Mouse (Mus musculus) adrenal gland, adult 8-10 months (tissue): Measurements from ENCODE around the gene Tulp2. TPM values are rescaled to one million over a fixed set of nuclear protein-coding genes. Genes with fewer than 3 reads are reported as not detected.
"Not testable (repeated sequence)": the region's sequence is repeated elsewhere in the genome, so short reads cannot be mapped to it uniquely, and the experiment has no call there.

Experiments
- DNase-seq: peaks from one replicate; pipeline ENCODE4 v3.0.0; 2022
- total RNA-seq, 4 experiments: library from RNA; stranded (reverse); gene quantifications; 2 replicates each; pipeline ENCODE4 v1.2.4; 2022

Gene Tulp2
- total RNA-seq, 4 experiments from 2014 or later, result 0.20 to 2.5 (median 0.94) TPM

DNA sequence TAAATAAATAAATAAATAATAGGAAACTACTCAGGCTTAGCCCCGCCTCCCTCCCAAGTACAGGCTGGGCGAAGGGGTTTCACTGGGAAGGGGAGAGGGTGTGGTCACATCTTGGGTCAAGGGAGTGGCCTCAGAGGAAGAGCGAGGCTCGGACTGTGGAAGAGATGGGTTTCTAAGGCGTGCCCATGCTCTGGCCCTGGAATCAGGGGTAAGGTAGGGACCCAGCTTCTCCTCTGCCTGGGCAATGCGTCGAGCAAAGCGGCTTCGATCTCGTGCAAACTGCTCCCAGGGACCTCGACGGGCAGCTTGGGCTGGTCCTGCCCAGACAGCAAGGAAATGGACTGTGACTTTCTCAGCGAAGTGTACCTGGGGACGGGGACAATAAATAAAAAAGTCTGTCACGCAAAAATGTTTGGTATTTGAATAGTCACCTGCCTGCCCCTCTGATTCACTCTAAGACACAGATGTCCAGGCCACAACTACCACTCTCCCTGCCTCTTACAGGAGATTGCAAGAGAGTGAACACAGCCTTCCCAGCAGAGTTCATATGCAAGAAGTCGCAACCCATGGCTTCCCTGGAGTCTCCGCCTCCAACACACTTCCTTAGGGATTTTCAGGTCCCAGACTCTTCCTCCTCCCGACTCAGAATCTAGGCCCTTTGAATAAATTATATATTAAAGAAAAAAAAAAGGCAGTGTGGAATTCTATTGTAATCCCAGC, 41.4 kb downstream of the Tulp2 start:
- DNase-seq, result no peak

- DNase-seq, result no peak
These were observed 42.0 kb downstream of the Tulp2 start for GRCm38 (mm10) chr7:45523678-45524170.

DNA sequence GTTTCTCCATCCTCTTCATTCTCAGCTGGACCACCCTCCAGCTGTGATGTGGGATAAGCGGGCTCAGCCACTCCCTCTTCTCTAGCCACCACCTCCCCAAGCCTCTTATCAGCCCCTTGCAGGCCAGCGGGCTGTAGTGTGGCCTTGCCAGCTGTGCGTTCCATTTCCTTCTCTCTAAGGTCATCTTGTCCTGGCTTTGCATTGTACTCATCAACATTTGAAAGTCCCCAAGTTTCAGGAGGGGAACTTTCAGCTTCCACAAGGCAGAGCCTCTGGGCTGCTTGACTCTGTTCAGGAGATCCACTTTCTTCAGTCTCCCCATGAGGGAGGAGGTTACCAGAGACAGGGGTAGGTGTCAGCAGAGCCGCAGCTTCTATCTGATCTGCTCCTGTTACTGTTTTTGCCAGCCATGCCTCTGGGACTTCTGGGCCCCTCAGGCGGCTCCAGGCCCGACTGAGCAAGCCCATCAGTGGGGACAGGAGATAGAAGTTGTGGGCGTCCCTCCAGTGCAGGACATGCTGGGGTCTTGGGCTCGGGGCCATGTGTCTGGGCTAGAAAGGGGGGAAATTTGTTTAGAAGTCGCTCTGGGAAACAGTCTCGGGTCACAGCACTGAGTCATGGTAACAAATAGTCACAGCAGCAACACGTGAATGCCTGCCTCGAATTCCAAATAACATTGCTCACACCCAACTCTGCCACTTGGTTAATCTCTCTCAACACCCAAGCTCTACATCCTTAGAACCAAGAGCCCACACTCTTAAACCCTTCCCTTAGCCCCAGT, 43.4 kb downstream of the Tulp2 start:
- DNase-seq, result peak; percentile 56

DNA sequence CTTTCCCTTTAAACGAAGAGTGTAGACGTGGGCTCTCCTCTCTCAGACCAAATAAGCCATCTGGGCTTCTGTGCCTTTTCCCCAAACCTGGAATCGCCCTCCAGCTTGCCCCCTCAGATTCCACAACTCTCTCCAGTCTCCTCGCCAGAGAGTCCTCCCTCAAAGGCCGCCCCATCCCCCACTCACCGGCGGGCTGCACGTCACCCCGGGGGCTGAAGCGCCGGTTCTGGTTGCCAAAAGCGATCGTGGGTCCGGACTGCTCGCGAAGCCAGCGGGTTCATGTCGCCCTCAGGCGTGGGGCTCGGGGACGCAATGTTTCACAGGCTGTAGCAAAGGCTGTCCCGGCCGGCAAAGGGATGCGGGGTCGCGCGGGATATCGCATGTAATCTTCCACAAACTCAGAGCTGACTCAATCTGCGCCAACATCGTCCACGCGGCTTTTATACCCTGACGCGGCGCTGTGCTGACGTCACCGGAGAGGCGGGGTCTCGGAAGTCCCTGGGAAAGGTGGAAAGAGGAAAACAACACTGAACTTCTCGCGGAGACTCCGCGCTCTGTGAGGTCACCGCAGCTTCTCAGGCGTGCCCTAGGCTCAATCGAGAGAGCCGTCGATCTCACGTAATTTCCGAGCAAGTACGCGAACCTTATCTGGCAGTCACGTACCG, 44.3 kb downstream of the Tulp2 start, which contains the start of the genes Ppp1r15a and Plekha4:
Gene Ppp1r15a, minus strand, starts transcription at position 460 of the 665 bp plus-strand sequence.
Gene Plekha4, plus strand, starts transcription at position 522 of the 665 bp plus-strand sequence.
- peak; percentile 93 for DNase-seq

- DNase-seq, result no peak
These were observed 44.9 kb downstream of the Tulp2 start for GRCm38 (mm10) chr7:45526474-45527120.

DNA sequence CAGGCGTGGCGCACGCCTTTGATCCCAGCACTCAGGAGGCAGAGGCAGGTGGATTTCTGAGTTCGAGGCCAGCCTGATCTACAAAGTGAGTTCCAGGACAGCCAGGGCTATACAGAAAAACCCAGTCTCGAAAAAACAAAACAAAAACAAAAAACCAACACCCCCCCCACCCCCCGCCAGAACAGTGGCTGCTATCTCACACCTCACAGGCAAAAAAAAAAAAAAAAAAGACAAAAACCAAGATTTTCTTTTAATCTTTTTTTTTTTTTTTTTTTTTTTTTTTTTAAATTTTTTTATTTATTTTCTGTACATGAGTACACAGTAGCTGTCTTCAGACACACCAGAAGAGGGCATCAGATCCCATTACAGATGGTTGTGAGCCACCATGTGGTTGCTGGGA, 45.5 kb downstream of the Tulp2 start:
- not testable (repeated sequence) for DNase-seq

DNA sequence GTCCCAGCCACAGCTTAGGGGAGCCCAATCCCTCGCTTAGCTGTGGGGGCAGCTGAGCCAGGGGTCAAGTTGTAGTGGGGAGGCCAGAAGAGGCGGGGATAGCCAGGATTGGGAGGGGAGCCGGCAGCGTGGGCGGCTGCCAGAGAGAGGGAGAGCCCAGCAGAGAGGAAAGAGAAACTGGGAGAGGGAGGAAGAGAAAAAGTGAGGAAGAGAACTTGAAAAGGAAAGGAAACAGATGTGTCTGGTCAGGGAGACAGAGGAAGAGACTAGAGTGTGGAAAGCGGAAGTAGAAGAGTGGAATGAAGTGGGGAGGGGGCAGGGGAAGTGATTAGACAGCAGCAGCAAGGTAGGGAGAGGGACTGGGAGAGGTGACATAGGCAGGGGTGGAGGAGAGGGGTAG, 47.8 kb downstream of the Tulp2 start:
- DNase-seq, result no peak

- no peak for DNase-seq
These were observed 49.0 kb downstream of the Tulp2 start for GRCm38 (mm10) chr7:45530643-45531042.

DNA sequence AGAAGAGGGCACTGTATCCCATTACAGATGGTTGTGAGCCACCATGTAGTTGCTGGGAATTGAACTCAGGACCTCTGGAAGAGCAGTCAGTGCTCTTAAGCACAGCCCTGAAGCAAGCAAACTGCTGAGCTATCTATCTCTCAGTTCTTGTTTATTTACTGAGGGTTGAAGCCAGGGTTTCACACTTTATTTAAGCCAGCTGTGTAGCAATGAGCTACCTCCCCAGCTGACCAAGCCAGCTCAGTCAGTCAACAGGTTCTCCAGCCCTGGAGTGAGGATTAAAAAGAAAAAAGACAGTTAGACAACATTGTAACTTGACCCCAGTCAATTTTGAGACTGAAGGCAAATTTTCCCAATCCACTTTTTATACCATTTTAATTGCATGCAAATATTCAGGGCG, 54.0 kb downstream of the Tulp2 start:
- no peak for DNase-seq

DNA sequence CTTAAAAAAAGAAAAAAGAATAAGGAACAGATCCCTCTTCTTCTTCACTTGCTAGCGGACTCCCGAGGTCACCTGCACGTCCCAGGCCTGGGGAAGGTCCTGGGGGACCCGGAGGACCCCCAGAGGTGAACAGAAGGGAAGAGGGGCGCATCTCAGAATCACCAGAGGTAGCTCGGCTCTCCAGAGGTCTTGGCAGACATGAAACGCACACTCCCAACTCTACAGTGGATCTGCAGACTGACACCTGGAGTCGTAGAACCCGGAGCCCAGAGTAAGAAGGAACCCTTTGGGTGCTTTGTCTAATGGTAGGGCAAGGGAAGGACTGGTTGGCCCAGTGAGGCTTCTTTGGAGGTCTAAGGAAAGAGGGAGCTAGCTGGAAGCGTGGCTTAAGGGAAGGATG, 55.9 kb downstream of the Tulp2 start:
- no peak for DNase-seq

DNA sequence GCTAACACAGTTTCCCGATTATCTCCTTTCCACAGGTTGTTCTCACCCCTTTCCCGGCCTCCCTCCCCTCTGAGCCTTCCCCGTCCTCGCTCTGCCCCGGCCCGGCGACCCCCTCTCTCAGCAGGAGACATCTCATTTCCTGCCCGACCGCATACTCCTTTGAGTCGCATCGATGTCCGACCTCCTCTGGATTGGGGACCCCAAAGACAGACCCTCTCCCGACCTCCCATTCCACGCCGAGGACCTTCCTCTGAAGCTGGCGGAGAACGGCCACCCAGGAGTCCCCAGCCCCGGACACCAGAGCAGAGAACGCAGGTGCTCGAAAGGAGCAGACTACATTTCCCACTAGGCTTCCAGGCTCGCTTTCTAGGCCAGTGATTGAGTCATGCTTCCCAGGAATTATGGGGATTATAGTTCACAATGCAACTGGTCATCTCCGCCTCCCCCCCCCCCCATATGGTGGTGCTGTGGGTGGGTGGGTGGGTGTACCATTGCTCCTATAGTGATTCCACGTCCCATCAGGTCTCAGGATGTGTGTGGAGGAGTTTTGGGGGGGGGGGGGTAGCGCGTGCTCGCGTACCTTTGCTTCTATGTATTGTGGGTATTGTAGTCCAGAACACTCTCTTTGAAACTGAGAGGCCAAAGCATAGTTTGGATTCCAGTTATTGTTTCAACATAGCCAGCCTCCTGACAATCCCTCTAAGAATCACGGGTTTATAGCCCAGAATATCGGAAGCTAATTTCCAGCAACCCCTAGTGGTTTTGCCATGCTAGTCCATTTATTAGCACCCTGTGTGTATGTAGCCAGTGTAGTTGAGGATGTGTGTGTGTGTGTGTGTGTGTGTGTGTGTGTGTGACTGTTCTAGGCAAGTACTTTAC, 56.7 kb downstream of the Tulp2 start:
- no peak for DNase-seq

DNA sequence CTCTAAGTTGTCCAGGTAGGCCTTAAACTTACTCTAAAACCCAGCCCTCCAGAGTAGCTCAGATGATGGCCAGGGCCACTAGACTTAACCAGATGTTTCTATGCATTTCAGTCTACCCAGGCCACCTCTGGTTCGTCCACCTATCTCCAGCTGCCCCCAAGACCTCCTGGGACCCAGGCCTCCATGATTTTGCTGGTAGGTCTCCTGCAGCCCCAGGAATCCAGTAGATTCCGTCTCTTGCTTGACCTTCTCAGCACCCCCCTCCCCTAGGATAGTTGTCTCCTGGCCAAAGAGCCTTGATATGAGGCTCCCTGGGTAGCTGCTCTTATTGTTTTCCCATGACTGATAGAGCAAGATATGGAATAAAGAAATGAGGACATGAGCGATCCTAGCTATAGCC, 57.4 kb downstream of the Tulp2 start:
- DNase-seq, result no peak

DNA sequence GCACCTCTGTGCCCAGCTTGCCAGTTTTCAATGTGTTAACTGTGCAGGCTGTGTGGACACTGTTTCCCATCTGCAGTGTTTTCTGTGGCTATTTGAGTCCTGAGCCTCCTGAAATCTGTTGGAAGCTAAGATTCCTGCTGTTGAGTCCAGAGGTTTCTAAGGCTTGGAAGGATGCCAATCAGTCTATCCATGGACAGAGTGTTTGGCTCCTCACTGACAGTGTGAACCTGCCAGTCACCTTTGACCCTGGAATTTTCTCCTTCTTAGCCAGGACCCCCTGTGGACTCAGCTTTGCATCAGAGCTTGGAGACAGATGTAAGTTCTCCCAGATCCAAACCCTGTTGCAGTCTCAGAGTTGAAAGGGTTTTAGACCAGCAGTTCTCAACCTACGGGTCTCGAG, 58.5 kb downstream of the Tulp2 start:
- no peak for DNase-seq

- no peak for DNase-seq
These were observed 62.8 kb downstream of the Tulp2 start for GRCm38 (mm10) chr7:45544525-45544924.

DNA sequence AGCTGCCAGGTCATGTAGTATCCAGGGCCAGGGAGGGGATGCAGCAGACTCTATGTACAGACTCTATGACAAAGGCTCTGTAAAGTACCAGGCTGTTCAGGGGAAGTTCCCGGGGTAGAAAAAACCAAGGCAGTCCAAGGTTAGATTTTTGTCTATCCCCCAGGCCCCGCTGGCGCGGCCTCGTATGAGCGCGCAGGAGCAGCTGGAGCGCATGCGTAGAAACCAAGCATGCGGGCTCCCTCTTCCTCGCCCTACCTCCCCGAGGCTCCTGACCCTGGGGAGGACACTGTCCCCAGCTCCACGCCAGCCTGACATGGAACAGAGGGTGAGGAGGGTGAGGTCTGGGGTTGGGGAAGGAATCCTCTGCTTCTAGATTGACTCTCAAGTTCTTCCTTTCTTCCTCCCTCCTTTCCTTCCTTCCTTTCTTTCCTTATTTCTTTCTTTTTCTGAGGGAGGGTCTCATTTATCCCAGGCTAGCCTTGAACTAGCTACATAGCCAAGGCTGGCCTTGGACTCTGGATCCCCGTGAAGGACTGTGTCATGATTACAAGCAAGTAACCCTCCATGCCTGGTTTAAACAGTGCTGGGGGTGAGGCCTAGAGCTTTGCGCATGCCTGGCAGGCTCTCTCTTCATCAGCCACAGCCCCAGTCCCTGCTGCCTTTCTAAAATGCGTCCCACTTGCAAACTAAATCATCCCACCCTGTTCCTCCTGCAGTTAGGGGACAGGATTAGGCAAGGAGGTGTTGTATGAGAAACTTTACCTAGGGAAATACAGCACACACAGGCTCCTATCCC, 68.2 kb downstream of the Tulp2 start:
- no peak for DNase-seq

GRCm38 (mm10) chr7:45550821-45551511, 69.3 kb downstream of the Tulp2 start:
- no peak for DNase-seq

GRCm38 (mm10) chr7:45551512-45551883, 69.8 kb downstream of the Tulp2 start:
- DNase-seq, result no peak

DNA sequence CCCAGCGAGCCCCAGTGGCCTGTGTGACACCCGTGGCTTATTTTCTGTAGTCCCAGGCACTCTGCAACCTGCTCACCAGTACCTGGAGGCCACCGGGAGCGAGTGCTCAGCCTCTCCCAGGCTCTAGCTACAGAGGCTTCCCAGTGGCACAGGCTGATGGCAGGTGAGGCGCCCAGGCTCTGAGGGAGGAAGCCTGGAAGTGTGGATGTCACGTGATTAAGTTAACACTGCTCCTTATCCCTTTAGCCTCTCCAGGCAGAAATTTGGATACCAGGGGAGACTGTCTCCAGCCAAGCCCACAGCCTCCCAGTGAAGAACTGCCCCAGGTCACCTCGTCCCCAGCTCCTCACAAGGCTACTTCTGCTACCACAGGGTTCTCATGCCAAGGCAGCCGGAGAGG, 71.8 kb downstream of the Tulp2 start:
- DNase-seq, result no peak

DNA sequence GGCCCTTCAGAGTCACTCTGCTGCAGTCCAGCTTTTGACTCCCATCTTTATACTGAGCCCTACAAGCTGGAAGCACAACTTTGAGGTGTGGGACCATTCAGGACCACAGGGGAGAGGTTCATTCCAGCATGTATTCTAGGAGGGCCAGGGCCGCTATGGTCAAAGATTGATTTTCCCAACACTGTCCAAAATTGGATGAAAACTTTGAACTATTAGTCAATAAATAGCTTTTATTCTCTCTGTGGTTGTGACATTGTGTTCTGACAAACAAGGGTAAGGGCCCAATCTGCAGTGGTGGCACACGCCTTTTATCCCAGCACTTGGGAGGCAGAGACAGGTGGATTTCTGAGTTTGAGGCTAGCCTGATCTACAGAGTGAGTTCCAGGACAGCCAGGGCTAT, 72.3 kb downstream of the Tulp2 start:
- DNase-seq, result no peak

DNA sequence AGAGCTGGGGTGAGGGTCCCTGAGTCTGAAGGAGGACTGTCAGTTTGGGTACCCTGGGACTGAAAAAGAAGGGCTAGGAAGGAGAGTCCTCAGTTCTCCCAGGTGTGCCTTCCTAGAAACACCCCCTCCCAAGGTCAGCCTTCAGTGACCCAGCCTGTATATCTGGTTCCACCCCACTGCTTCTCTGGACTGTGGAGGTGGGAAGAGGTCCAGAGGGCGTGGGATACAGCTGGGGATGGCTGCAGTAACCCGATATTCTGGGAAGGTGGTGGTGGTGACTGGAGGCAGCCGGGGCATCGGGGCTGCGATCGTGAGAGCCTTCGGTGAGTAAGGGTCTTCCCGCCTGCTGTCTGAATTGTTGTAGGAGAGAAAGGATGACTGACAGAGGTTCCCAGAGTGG, 73.1 kb downstream of the Tulp2 start, which contains the start of gene Hsd17b14:
Gene Hsd17b14, plus strand, starts transcription at position 150 of the 400 bp plus-strand sequence.
- DNase-seq, result no peak
